In genomic region chr2:19528797-19529196, GRCm38 (mm10) we compare ENCODE assay signal across 10 mouse cellular contexts. TPM values are rescaled to one million over a fixed set of nuclear protein-coding genes. Genes with fewer than 3 reads are reported as not detected.
A peak's percentile ranks its signal among the peaks of the same experiment; 100 is the strongest.
DNase-seq lines count a peak whose midpoint lies in the region; ATAC-seq lines count a peak whose summit lies in the region.
"Had no signal": no experiment of that assay in that cellular context is flagged by ENCODE, and none has a peak within 500 bp of the region (broad histone marks: within the 10 kb centered on the region; RNA-seq: fewer than 3 reads in every experiment).

No protein-coding gene starts in this region.

- H3K4me2 ChIP-seq in midbrain, embryonic 11.5 days = no peak overlapping the region
- no peak overlapping the region for H3K4me2 ChIP-seq in midbrain, embryonic 15.5 days

- H3K4me3 ChIP-seq in midbrain, embryonic 11.5 days (ENCODE audit: low read depth, low read length) = no peak overlapping the region
- no peak overlapping the region for H3K4me3 ChIP-seq in midbrain, embryonic 15.5 days

- no peaks in the 10 kb centered on the region for H3K27me3 ChIP-seq in midbrain, embryonic 11.5 days (ENCODE audit: control insufficient read depth, insufficient read depth, low read length)
- no peaks in the 10 kb centered on the region for H3K27me3 ChIP-seq in midbrain, embryonic 15.5 days (replicated peaks)

- intact Hi-C loops in left cerebral cortex, postnatal 10 days (cut with DNase I) = loop anchor here (5.0 kb wide), 2 partner anchors 129 to 199 kb away; partner anchors contain the start of gene Otud1

- no peak for DNase-seq in midbrain, embryonic 11.5 days (ENCODE audit: low spot score, missing footprints)
- peak; percentile 41 for DNase-seq in Muller cell, postnatal 12 days (ENCODE audit: inconsistent ontology term)
- DNase-seq in cerebellum, adult 8-10 months = peak; percentile 40
- DNase-seq in heart, adult 9 months (ENCODE audit: low spot score in 2 of 2) = peak; percentile 11 to 46
- DNase-seq in left cerebral cortex, postnatal 10 days (ENCODE audit: extremely low spot score in 1 of 2, low spot score in 2 of 2) = peak; percentile 23 to 51
- DNase-seq in right cerebral cortex, postnatal 14 days = peak; percentile 44

- ATAC-seq in midbrain, embryonic 11.5 days (ENCODE audit: low FRiP score) = 0 out of 2 replicates have a peak, but pooled peaks have one; percentile 38
- no peak for ATAC-seq in midbrain, embryonic 15.5 days (replicated peaks)
- no peak for ATAC-seq in monocyte, adult 5-6 weeks (replicated peaks; ENCODE audit: insufficient number of reproducible peaks, low FRiP score, low TSS enrichment, poor library complexity, severe bottlenecking)

- H3K9me3 ChIP-seq in midbrain, embryonic 11.5 days (ENCODE audit: control insufficient read depth, low read length) = no peaks in the 10 kb centered on the region
- H3K9me3 ChIP-seq in midbrain, embryonic 15.5 days = no peaks in the 10 kb centered on the region

- no peaks in the 10 kb centered on the region for H3K4me1 ChIP-seq in midbrain, embryonic 11.5 days (ENCODE audit: control insufficient read depth, insufficient read depth, low read length)
- H3K4me1 ChIP-seq in midbrain, embryonic 15.5 days = no peaks in the 10 kb centered on the region

- H3K9ac ChIP-seq in midbrain, embryonic 11.5 days (ENCODE audit: low read length) = no peak overlapping the region
- no peak overlapping the region for H3K9ac ChIP-seq in midbrain, embryonic 15.5 days

- H3K27ac ChIP-seq in midbrain, embryonic 11.5 days (ENCODE audit: low read depth, low read length) = no peak overlapping the region
- no peak overlapping the region for H3K27ac ChIP-seq in midbrain, embryonic 15.5 days

- WGBS in midbrain, embryonic 11.5 days = 3% methylated on average over 1 of the region's 1 CpGs
- 2% methylated on average over 1 of the region's 1 CpGs for WGBS in midbrain, embryonic 15.5 days

- H3K36me3 ChIP-seq in midbrain, embryonic 11.5 days (ENCODE audit: control insufficient read depth, insufficient read depth, low read length) = no peaks in the 10 kb centered on the region
- H3K36me3 ChIP-seq in midbrain, embryonic 15.5 days (replicated peaks) = no peaks in the 10 kb centered on the region

RNA-seq across cellular contexts. Expression of gene 4921504E06Rik, which starts 24.9 kb away (rescaled TPM):
- not detected in 2 replicates for polyA plus RNA-seq in midbrain, embryonic 11.5 days (2014; fragmentation: Nextera tagmentation; extraction: Ambion mirVana)
- not detected in 2 replicates for polyA plus RNA-seq in midbrain, embryonic 15.5 days (2015; fragmentation: Nextera tagmentation; extraction: Ambion mirVana)
- not detected for total RNA-seq in left cerebral cortex, postnatal 10 days (2021)
- not detected in 3 replicates for total RNA-seq in monocyte, adult 5-6 weeks (2017)
- polyA plus RNA-seq: heart, embryonic 16.5 days; neural tube, embryonic 14.5 days had no signal
